Mouse (Mus musculus): Measurements from ENCODE around the gene Zfp965. TPM values are rescaled to one million over a fixed set of nuclear protein-coding genes. Genes with fewer than 3 reads are reported as not detected.
"Not testable (repeated sequence)": the region's sequence is repeated elsewhere in the genome, so short reads cannot be mapped to it uniquely, and the experiment has no call there.

Zfp965 gene
- 9.1 TPM for polyA plus RNA-seq (2012; fragmentation: generic; extraction: Trizol)
- long read RNA-seq, experiment 1, transcript Zfp965-202 (3 exons, 1,271 nt): major isoform, 5 of 5 reads
- long read RNA-seq, experiment 1, partial matches to known transcripts: 0 of 5 reads
- long read RNA-seq, experiment 1, other reads (novel, unspliced or antisense): 0 of 5 reads
- long read RNA-seq, experiment 2, partial matches to known transcripts: 0 of 21 reads
- long read RNA-seq, experiment 2, other reads (novel, unspliced or antisense): 19 of 21 reads

GRCm38 (mm10) chr2:175469685-175470084, at the start of gene Zfp965:
Gene Zfp965 (plus strand): TSS chr2:175469985.
- not testable (repeated sequence) for H3K27me3 ChIP-seq (ENCODE audit: control insufficient read depth, insufficient read depth, insufficient read length); H3K79me2 ChIP-seq (ENCODE audit: control insufficient read depth, insufficient read depth); H3K36me3 ChIP-seq (ENCODE audit: control insufficient read depth, insufficient read depth); H3K79me3 ChIP-seq (ENCODE audit: low read depth); H3ac ChIP-seq (ENCODE audit: control insufficient read depth, insufficient read length, low read depth); H3K4me3 ChIP-seq (ENCODE audit: insufficient read depth, poor library complexity, severe bottlenecking)

DNA sequence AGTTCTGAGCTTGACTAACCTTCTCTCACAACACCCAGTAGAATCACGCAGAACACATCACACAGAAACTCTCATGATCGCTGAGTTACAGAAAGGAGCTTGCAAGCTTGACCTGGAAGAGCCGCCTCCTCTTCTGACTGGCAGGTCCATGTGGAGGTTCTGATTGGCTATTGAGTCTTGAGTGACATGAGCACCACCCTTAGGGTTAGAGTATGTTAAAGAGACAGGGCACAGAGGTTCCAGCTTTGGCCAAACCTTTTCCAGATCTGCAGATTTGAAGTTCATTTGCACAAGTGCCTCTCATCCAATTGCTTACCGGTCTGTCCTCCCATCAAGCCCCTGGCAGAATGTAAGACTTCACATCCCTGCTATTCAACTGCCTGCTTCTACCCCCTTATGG, 34.1 kb upstream of the Zfp965 start, which contains the start of gene Gm4724:
Gm4724 (minus strand) TSS at position 101 of the 400 bp plus-strand sequence.
- not testable (repeated sequence) for H3K27me3 ChIP-seq (ENCODE audit: control insufficient read depth, insufficient read depth, insufficient read length); H3K79me2 ChIP-seq (ENCODE audit: control insufficient read depth, insufficient read depth); H3K36me3 ChIP-seq (ENCODE audit: control insufficient read depth, insufficient read depth)

More for the DNA sequence above, 34.1 kb upstream of the Zfp965 start, which contains the start of gene Gm4724:
- not testable (repeated sequence) for H3ac ChIP-seq (ENCODE audit: control insufficient read depth, insufficient read length, low read depth); H3K4me3 ChIP-seq (ENCODE audit: insufficient read depth, poor library complexity, severe bottlenecking); H3K79me3 ChIP-seq (ENCODE audit: low read depth)

Other genes with a start within 250 kb of the Zfp965 start
- gene Gm14440, start 194.9 kb upstream of the Zfp965 start, polyA plus RNA-seq (2012; fragmentation: generic; extraction: Trizol): not detected
- 1.9 TPM for gene Gm4631, start 131.8 kb upstream of the Zfp965 start, polyA plus RNA-seq (2012; fragmentation: generic; extraction: Trizol)
- gene Zfp968, start 97.5 kb upstream of the Zfp965 start, polyA plus RNA-seq (2012; fragmentation: generic; extraction: Trizol): 0.89 TPM
- 8.2 TPM for gene Gm4724, start 34.2 kb upstream of the Zfp965 start, polyA plus RNA-seq (2012; fragmentation: generic; extraction: Trizol)
- gene Gm11007, start 174.0 kb downstream of the Zfp965 start, polyA plus RNA-seq (2012; fragmentation: generic; extraction: Trizol): not detected
- gene Zfp969, start 233.7 kb downstream of the Zfp965 start, polyA plus RNA-seq (2012; fragmentation: generic; extraction: Trizol): 11.7 TPM